Mouse (Mus musculus): ENCODE results near the gene Inpp5e. TPM values are rescaled to one million over a fixed set of nuclear protein-coding genes. Genes with fewer than 3 reads are reported as not detected.

The Inpp5e gene
- polyA plus RNA-seq, 1 experiment from 2014 or later: 29.1 TPM

DNA sequence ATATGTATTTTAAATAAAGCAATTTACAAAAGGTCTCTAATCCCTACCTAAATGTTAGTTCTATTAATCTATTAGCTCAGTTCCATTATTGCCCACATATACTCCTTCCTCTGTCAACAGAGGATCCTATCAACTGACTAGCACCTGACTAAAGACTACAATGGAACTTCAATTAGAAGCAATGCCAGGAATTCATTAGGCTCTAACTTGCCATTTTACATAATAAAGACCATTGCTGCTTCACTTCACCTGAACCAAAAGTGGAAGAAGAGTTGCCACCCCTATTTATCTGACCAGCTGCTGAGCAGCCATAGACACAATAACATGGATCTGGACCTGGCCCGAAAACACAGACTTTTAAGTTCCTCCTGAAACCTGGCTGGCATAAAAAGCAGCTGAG is 33.8 kb upstream of the Inpp5e start:
- H3K36me3 ChIP-seq: peaks cover 41% of the 10 kb centered on the region
- peaks cover 27% of the 10 kb centered on the region for H3K4me1 ChIP-seq (replicated peaks)
- H3K4me2 ChIP-seq: no peak overlapping the region
- H3K27me3 ChIP-seq: no peaks in the 10 kb centered on the region
- H3K27ac ChIP-seq: no peak overlapping the region
- no peaks in the 10 kb centered on the region for H3K9me3 ChIP-seq
- no peak for ATAC-seq (ENCODE audit: insufficient number of reproducible peaks, insufficient read depth, low FRiP score, low TSS enrichment, low read depth)
- WGBS: 84% methylated on average over 1 of the region's 1 CpGs
- no peak overlapping the region for H3K4me3 ChIP-seq (replicated peaks)
- no peak overlapping the region for H3K9ac ChIP-seq (replicated peaks)

DNA sequence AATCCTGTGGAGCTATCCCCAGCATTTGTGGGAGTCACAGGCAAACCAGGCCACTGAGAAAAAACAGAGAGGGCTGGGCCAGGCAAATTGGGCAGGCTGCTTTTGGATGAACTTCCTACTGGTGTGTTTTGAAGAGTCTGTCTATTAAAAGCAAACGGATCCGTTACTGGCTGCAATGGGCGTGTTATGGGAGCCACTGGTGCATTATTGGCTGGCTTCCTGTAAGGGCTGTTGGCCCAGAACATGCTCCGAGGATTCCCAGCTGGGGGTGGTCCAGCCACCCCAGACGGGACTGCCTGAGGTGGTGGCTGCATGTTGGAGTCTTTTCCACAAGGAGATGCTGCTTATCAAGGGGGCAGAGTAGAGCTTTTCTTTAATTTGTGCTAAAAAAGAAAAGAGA is 32.7 kb upstream of the Inpp5e start:
- Histone ChIP-seq H3K4me2 (no peak overlapping the region), H3K27me3 (no peaks in the 10 kb centered on the region), H3K9me3 (no peaks in the 10 kb centered on the region), H3K4me1 (replicated peaks) (peaks cover 28% of the 10 kb centered on the region), H3K36me3 (peaks cover 53% of the 10 kb centered on the region), H3K9ac (replicated peaks) (no peak overlapping the region), H3K27ac (no peak overlapping the region), H3K4me3 (replicated peaks) (no peak overlapping the region)
- no peak for ATAC-seq (ENCODE audit: insufficient number of reproducible peaks, insufficient read depth, low FRiP score, low TSS enrichment, low read depth)
- WGBS: 82% methylated on average over 5 of the region's 5 CpGs

DNA sequence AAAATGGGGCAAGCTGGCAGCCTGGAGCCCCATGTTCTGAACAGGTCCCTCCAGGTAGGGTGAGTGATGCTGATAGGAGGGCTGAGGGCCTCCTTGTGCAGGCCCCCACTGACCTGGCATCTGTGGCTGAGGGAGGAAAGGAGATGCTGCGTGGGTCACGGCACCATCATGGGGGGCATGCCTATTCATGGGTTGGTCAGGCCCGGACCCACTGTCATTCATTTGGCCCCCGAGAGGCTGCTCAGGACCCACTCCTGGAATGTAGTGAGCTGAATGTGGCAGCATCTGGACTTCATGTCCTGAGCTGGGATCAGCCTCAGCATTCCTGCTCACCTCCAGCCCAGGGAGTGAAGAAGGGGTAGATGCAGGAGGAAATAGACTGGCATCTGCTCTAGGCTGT is 32.3 kb upstream of the Inpp5e start:
- Histone ChIP-seq H3K27me3 (no peaks in the 10 kb centered on the region), H3K4me1 (replicated peaks) (peaks cover 24% of the 10 kb centered on the region), H3K9ac (replicated peaks) (no peak overlapping the region), H3K27ac (no peak overlapping the region), H3K9me3 (no peaks in the 10 kb centered on the region), H3K4me3 (replicated peaks) (no peak overlapping the region), H3K36me3 (peaks cover 54% of the 10 kb centered on the region), H3K4me2 (no peak overlapping the region)
- ATAC-seq (ENCODE audit: insufficient number of reproducible peaks, insufficient read depth, low FRiP score, low TSS enrichment, low read depth): no peak
- 93% methylated on average over 4 of the region's 4 CpGs for WGBS

DNA sequence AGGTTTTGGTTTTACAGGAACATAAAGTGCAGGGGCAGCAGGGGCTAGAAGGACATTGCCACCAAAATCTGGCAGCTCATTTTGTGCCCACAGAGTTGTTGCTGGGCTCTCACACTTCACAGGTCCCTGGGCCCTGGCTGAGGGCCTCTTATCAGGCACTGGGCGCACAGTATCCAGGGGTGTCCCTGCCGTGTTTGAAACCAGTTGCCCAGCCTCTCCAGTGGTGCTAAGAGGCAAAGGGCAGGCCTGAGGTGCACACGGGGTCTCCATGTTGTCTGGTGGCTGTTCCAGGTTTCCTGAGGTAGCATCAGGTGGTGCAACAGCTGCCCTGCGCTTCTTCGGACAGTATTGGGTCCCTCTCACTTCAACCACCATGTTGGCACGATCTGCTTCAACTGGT is 30.7 kb upstream of the Inpp5e start:
- H3K4me1 ChIP-seq (replicated peaks): peaks cover 22% of the 10 kb centered on the region
- ATAC-seq (ENCODE audit: insufficient number of reproducible peaks, insufficient read depth, low FRiP score, low TSS enrichment, low read depth): no peak
- H3K36me3 ChIP-seq: peaks cover 70% of the 10 kb centered on the region
- 93% methylated on average over 6 of the region's 6 CpGs for WGBS
- no peak overlapping the region for H3K4me3 ChIP-seq (replicated peaks)
- no peak overlapping the region for H3K27ac ChIP-seq
- no peaks in the 10 kb centered on the region for H3K9me3 ChIP-seq
- no peak overlapping the region for H3K4me2 ChIP-seq
- H3K9ac ChIP-seq (replicated peaks): no peak overlapping the region
- H3K27me3 ChIP-seq: no peaks in the 10 kb centered on the region

DNA sequence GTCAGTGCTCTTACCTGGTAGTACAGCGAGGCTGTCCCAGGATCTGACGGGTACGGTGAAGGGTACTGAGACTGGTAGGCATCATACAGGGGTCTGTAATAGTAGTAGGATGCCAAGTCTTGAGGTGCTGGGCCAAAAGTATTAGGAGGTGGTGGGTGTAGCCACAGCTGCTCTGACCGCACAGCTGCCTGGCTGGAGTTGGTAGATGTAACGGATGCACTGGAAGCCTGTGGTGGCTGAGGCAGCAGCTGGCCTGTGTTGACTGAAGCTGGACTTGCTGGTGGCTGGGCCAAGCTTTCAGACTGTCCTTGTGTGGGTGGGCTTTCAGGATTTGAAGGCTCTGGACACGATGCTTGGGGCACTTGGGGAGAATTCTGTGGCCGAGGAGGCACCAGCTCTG is 29.4 kb upstream of the Inpp5e start:
- Histone ChIP-seq H3K9ac (replicated peaks) (no peak overlapping the region), H3K27ac (no peak overlapping the region), H3K36me3 (peaks cover 83% of the 10 kb centered on the region), H3K27me3 (no peaks in the 10 kb centered on the region), H3K4me1 (replicated peaks) (peaks cover 13% of the 10 kb centered on the region; the same call in 1 of the 2 replicates), H3K4me2 (no peak overlapping the region), H3K9me3 (no peaks in the 10 kb centered on the region), H3K4me3 (replicated peaks) (no peak overlapping the region)
- ATAC-seq (ENCODE audit: insufficient number of reproducible peaks, insufficient read depth, low FRiP score, low TSS enrichment, low read depth): no peak
- WGBS: 92% methylated on average over 7 of the region's 7 CpGs

DNA sequence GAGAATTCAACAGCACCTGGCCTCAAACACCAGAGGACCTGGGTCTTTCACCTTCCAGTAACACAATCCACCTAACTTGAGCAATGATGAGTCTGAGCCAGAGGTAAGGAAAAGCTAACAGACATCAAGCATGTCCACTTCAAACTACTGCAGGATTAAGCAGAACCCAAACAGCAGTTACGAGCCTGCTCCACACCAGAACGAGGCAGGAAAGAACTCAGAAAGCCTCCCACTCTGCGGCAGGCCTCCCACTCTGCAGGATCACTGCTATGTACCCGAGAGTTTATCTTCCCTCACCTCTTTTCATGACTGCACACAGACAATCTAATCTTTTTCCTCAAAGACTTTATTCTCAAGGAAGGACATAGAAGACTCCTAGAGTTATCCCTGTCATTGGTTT is 28.2 kb upstream of the Inpp5e start:
- Histone ChIP-seq H3K27me3 (no peaks in the 10 kb centered on the region), H3K27ac (no peak overlapping the region), H3K4me2 (no peak overlapping the region), H3K4me3 (replicated peaks) (no peak overlapping the region), H3K9ac (replicated peaks) (0 out of 2 replicates have a peak overlapping the region, but pooled peaks have one; percentile 18), H3K36me3 (peaks cover 94% of the 10 kb centered on the region), H3K4me1 (replicated peaks) (peaks cover 6% of the 10 kb centered on the region; the same call in 1 of the 2 replicates), H3K9me3 (no peaks in the 10 kb centered on the region)
- WGBS: 80% methylated on average over 4 of the region's 4 CpGs
- ATAC-seq (ENCODE audit: insufficient number of reproducible peaks, insufficient read depth, low FRiP score, low TSS enrichment, low read depth): no peak

DNA sequence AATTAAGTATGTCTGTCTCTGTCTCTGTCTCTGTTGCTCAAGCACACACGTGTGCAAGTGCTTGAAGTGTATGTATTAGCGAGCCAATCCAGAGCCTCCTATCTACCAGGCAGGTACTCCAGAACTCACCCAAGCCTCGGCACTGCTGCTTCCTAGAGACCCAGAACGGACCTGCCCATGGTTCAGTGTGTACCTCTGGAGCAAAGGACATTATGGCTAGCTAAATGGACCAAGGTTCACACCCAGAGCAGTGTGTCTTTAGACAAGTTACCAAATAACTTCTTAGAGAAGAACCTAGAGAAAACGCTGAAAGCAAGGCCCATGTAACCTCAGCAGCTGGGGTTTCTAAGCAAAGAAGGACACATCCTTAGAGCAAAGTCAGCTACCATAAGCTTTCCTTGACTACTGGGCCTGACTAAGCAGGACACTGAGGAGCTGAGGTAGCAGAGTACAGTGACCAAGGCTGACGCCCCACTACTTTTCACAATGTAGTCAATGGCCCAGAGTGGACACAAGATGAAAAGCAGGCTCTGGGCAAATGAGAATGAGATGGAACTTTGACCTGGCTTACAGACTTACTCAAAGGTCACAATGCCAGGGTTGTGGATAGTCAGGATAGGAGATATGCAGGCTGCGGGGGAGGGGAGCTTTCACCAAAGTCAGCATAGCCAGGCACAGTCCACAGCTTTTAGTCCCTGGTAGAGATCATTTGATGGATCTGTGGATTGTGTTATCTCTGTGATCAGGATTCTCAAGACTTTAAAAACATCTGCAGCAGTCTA is 26.0 kb upstream of the Inpp5e start:
- WGBS: 90% methylated on average over 7 of the region's 7 CpGs
- peaks cover 95% of the 10 kb centered on the region for H3K36me3 ChIP-seq
- no peak overlapping the region for H3K9ac ChIP-seq (replicated peaks)
- no peak overlapping the region for H3K4me3 ChIP-seq (replicated peaks)
- ATAC-seq (ENCODE audit: insufficient number of reproducible peaks, insufficient read depth, low FRiP score, low TSS enrichment, low read depth): no peak
- H3K9me3 ChIP-seq: no peaks in the 10 kb centered on the region
- H3K27me3 ChIP-seq: no peaks in the 10 kb centered on the region
- no peak overlapping the region for H3K27ac ChIP-seq
- H3K4me1 ChIP-seq (replicated peaks): peaks cover 6% of the 10 kb centered on the region; the same call in 1 of the 2 replicates
- no peak overlapping the region for H3K4me2 ChIP-seq

DNA sequence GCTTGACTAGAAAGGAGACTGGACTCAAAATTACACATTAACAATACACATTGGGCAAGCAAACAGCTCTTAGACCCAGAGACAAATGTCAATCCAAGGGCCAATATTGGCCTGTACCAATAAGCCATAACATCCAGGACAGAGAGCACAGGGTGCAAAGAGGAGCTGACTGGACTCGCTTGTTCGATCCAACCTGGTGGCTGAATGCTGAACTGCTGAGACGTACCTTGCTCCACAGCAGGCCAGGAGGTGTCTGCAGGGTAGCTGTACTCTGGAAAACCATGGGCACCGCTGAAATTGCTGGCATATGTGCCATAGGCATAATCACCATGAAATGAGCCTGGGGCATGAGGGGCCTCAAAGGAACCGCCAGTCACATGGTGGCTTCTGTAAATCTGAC is 20.8 kb upstream of the Inpp5e start:
- no peaks in the 10 kb centered on the region for H3K4me1 ChIP-seq (replicated peaks)
- no peak overlapping the region for H3K4me3 ChIP-seq (replicated peaks)
- no peaks in the 10 kb centered on the region for H3K9me3 ChIP-seq
- H3K27me3 ChIP-seq: no peaks in the 10 kb centered on the region
- H3K27ac ChIP-seq: no peak overlapping the region
- H3K9ac ChIP-seq (replicated peaks): no peak overlapping the region
- 93% methylated on average over 5 of the region's 5 CpGs for WGBS
- H3K4me2 ChIP-seq: no peak overlapping the region
- peaks cover 98% of the 10 kb centered on the region for H3K36me3 ChIP-seq
- ATAC-seq (ENCODE audit: insufficient number of reproducible peaks, insufficient read depth, low FRiP score, low TSS enrichment, low read depth): no peak

DNA sequence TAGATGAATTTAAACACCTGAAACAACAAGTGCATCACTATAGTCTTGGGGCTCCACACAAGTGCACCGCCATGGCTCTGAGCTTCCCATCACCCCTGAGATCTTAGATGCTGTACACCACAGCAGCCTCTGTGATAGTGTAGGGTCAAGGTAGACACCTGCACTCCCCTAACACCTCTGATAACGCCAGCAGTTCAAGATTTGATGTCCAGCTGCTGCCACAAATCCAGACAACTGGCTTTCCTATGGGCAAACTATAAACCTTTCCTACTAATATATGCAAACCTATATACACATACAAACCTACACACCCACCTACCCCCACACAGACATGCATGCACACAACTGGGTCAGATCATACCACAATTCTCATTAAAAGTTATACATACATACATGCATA is 15.5 kb upstream of the Inpp5e start:
- no peaks in the 10 kb centered on the region for H3K4me1 ChIP-seq (replicated peaks)
- H3K9me3 ChIP-seq: no peaks in the 10 kb centered on the region
- no peak overlapping the region for H3K9ac ChIP-seq (replicated peaks)
- no peak overlapping the region for H3K27ac ChIP-seq
- no peak for ATAC-seq (ENCODE audit: insufficient number of reproducible peaks, insufficient read depth, low FRiP score, low TSS enrichment, low read depth)
- H3K4me2 ChIP-seq: no peak overlapping the region
- no peak overlapping the region for H3K4me3 ChIP-seq (replicated peaks)
- H3K27me3 ChIP-seq: no peaks in the 10 kb centered on the region
- H3K36me3 ChIP-seq: peaks cover 99% of the 10 kb centered on the region
- WGBS: 92% methylated on average over 2 of the region's 2 CpGs

DNA sequence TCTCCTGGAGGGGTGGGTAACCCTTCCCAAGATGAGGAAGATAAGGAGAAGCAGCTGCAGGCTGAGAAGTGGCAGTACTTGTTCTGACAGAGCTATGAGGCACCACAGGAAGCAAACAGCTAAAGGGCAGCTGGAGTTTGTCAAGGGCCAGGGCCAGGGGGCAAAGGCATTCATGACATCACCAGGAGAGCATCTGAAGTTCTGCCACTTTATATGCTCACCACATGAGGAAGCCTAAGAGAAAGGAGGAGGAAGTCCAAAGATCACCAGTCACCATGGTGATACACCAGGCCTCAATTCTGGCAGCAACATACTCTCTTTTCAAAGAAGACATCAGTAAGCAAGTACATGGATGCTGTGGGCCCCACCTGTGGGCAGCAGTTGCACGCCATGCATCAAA is 14.1 kb upstream of the Inpp5e start:
- no peaks in the 10 kb centered on the region for H3K4me1 ChIP-seq (replicated peaks)
- no peaks in the 10 kb centered on the region for H3K9me3 ChIP-seq
- H3K9ac ChIP-seq (replicated peaks): no peak overlapping the region
- H3K27ac ChIP-seq: no peak overlapping the region
- WGBS: 91% methylated on average over 1 of the region's 1 CpGs
- H3K27me3 ChIP-seq: no peaks in the 10 kb centered on the region
- peaks cover 99% of the 10 kb centered on the region for H3K36me3 ChIP-seq
- no peak for ATAC-seq (ENCODE audit: insufficient number of reproducible peaks, insufficient read depth, low FRiP score, low TSS enrichment, low read depth)
- no peak overlapping the region for H3K4me3 ChIP-seq (replicated peaks)
- H3K4me2 ChIP-seq: no peak overlapping the region

DNA sequence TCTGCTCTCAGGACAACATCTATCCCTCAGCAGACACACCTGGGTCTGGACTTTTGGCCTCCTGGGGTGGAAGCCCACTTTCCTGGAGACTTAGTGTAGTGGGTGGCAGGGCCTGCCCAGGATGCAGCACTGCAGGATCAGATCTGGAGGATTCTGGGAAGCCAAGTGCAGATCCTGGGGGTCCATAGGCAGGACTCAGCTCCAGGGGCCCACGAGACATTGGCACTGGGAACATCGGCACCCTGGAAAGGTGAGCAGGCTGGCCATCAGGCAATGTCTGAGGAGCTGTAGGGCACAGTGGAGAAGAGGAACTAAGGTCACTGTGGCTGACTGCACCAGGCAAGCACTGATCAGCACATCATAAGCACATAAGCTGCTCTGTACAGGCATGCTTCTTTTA is 13.0 kb upstream of the Inpp5e start:
- Histone ChIP-seq H3K9ac (replicated peaks) (no peak overlapping the region), H3K36me3 (peaks cover 99% of the 10 kb centered on the region), H3K27ac (no peak overlapping the region), H3K9me3 (no peaks in the 10 kb centered on the region), H3K27me3 (no peaks in the 10 kb centered on the region), H3K4me2 (no peak overlapping the region), H3K4me3 (replicated peaks) (no peak overlapping the region), H3K4me1 (replicated peaks) (no peaks in the 10 kb centered on the region)
- ATAC-seq (ENCODE audit: insufficient number of reproducible peaks, insufficient read depth, low FRiP score, low TSS enrichment, low read depth): no peak
- WGBS: 85% methylated on average over 2 of the region's 2 CpGs

DNA sequence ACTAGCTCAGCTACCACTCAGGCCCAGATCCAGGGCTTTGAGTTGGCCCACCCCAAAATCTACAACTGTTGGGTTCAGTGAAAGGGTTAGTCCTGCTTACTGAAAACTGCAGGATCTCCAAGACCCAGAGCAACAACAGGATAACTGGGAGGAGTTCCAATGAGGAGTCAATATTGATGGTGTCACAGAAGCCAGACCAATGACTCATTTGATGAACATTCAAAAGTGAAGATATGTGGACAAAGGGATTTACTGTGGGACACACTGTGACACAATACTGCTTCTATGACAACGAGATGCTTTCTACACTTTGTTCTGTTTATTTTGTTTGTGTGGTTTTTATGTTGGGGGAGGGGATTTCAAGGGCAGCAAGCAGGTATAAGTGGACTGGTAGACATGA is 9.1 kb upstream of the Inpp5e start:
- no peak overlapping the region for H3K9ac ChIP-seq (replicated peaks)
- no peak for ATAC-seq (ENCODE audit: insufficient number of reproducible peaks, insufficient read depth, low FRiP score, low TSS enrichment, low read depth)
- no peak overlapping the region for H3K27ac ChIP-seq
- H3K27me3 ChIP-seq: no peaks in the 10 kb centered on the region
- H3K4me3 ChIP-seq (replicated peaks): no peak overlapping the region
- H3K4me2 ChIP-seq: no peak overlapping the region
- no peaks in the 10 kb centered on the region for H3K4me1 ChIP-seq (replicated peaks)
- WGBS: 84% methylated on average over 1 of the region's 1 CpGs
- H3K36me3 ChIP-seq: peaks cover 99% of the 10 kb centered on the region
- no peaks in the 10 kb centered on the region for H3K9me3 ChIP-seq

Measured in limb, embryonic 12.5 days (tissue).